Mouse (Mus musculus): ENCODE results near the gene Gfra4.

DNA sequence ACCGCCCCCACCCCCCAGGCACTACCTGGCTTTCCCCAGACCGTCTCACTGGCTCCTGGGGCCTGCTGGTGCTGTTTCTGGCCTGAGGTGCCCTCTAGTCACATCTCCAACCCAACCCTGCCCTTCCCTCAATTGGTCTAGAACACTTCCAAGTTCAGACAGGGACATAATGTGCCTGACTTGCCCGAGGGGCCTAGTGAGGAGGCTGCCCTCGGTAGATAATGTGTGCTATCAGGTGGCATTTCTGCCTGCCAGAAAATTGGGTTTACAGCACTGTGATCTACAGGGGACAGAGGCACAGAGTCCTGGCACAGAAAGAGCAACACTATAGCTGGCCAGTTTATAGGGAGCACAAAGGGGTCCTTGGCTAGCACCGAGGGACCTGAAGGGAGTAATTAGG lies 9.2 kb upstream of the Gfra4 start:
- no peak for TF ChIP-seq POLR2A (IDR thresholded peaks at IDR 0.05; ENCODE audit: insufficient read depth, low read depth, low read length)
- TF ChIP-seq CTCF (IDR thresholded peaks at IDR 0.05), result no peak
- no peak for TF ChIP-seq EP300 (IDR thresholded peaks at IDR 0.05; ENCODE audit: insufficient read depth, low read depth, low read length)

All from heart, adult 2 months (tissue).